Mouse (Mus musculus) c-Kit-positive CD71-positive TER-119-positive erythroid progenitor cells, embryonic 14.5 days (primary cell): Measurements from ENCODE around the gene Pkmyt1.

Experiments used
- DNase-seq: peaks from one replicate; pipeline ENCODE4 v3.0.0-alpha.2; 2013; ENCODE audit warnings: low spot score

The Pkmyt1 gene

DNA sequence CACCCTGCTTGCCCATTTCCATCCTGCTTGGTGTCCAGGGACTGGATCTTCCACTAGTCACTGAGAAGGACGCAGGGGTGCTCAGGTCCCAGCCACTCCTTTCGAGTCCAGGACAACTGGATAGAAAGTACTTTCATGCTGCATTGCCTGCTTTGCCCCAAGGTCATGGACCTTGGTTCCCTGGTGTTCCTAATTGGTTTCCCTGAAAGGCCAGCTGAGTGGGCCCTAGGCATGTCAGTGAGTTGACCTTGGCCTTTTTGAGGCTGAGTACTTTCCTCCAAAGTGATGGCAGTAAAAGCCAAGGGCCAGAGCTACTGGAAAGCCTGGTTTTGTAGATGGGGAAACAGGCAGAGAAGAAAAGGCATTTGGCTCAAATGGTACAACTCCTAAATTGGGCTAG, 4.2 kb upstream of the Pkmyt1 start:
- no peak for DNase-seq

DNA sequence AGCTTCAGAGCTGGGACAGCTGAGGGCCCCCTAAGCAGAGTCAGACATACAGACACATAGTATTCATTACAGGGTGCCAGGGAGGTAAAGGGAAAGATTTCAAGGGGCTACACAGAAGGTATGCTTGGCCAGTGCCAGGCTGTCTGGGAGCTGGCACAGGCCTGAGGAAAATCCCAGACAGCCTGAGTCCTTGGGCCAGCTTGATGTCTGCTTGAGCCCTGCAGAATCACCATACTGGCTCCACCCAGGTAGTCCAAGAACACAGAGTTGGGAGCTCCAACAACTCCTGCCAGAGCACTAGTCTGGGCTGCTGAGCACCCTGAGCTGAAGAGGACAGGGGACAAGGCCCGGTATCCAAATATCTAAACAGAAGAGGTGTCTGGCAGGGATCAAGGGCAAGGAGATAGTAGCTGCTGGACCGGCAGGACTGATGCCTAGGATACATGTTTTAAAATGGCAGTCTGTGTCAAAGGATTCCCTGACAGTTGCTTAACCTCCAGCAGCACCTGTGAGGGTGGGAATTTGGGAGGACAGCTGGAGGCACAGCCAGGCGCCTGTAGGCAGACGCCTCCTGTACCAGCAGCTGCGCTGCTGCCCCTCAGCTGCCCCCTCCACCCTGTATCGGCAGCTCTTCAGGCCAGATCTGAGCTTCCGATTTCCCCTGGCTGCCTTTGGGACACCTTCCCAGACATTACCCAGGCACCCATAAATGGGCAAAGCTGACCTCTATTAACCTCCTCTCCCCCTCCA, 3.6 kb upstream of the Pkmyt1 start, which contains the start of gene 1520401A03Rik:
TSS of gene 1520401A03Rik (minus strand) at position 408 of the 750 bp plus-strand sequence.
- DNase-seq, result no peak

DNA sequence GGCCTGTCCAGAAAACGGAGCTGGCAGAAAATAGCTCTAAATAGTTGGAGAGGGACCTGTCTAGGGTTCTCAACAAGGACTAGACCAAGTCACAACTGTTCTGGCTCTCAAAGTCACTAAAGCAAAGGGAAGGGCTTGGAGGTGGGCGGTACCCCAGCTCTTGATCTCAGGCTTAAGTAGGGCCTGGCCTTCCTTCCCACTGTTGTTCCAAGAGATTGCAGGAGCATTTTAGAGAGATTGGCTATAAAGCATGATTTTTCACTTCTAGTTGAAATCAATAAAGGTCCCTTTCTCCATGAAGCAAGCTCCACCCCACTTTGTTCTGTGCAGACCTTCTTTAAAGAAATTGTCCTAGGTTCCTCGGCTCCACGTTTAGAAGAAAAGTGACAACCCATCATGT, 659 bp upstream of the Pkmyt1 start:
- DNase-seq, result no peak

GRCm38 (mm10) chr17:23726758-23727142, 614 bp downstream of the Pkmyt1 start:
- peak; percentile 57 for DNase-seq

DNA sequence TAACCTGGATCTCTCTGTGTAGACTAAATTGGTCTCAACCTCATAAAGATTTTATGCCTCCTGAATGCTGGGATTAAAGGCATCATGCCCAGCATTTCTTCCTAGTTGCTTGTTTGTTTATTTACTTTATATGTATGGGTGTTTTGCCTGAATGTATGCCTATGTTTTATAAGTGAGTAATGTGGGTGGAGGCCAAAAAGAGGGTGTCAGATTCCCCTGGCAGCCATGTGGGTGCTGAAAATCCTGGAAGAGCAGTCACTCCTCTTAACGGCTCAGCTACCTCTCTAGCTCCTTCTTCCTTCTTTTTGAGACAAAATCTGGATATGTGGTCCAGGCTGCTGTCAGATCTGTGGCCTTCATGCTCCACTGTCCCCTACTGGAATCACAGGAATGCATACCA, 4.3 kb downstream of the Pkmyt1 start:
- DNase-seq, result no peak

DNA sequence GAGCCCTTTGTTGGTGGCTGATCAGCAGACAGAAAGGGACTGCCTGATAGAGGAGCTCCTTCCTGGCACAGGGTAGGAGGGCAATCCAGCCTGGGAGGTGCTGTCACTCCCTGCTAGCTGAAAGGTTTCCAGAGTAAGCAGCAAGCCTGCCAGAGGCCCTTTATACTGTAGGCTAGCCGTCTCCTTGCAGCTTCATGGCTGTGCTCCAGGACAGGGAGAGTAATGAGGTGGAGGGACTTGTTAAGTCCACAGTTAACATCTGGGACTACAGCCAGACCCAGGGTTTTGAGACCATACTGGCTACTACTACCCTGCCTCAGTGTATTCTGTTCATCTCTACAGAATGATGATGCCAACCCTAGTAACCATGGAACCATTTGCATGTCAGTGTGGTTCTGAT, 8.2 kb downstream of the Pkmyt1 start:
- DNase-seq, result no peak

DNA sequence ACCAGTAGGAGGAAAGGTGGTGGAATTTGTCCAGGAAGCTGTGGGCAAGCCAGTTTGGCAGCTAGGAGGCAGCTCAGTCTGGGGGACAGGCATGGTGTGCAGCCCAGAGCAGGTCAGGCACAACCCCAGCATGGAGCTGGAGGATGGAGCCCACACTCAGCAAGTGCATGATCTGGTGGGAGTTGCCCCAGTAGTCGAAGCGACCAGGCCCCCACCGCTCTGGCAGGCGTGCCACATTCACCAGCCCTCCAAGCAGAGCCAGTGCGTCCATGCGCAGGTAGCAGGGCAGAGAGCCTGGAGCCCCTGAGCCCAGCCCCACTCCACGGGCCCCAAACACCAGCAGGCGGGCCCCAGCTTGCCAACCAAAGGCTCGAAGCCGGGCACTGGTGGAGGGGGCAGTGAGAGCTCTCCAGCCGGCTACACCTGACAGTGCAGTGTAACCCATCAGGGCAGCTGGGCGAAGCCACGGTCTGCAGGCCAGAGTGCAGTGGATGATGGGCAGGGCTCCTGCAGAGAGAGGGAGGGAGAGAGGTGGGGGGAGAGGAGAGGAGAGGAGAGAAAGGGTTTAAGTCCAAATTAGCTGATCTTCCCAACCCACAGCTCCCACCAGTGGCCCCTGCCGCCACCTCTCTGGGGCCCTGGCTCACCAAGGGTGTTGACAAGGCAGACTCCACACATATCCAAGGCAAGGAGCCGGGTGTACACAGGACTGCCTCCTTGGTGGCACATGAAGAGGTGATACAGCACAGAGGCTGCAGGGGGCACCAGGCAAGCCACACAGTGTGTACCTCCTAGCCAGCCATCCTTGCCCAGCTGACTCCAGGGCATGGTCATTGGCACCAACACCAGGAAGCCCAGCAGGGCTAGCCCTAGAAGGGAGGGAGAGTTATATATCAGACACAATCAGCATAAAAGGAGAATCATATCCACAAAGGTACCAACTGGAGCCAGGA, 11.6 kb downstream of the Pkmyt1 start:
- no peak for DNase-seq

GRCm38 (mm10) chr17:23738836-23739201, 12.7 kb downstream of the Pkmyt1 start:
- DNase-seq, result no peak

DNA sequence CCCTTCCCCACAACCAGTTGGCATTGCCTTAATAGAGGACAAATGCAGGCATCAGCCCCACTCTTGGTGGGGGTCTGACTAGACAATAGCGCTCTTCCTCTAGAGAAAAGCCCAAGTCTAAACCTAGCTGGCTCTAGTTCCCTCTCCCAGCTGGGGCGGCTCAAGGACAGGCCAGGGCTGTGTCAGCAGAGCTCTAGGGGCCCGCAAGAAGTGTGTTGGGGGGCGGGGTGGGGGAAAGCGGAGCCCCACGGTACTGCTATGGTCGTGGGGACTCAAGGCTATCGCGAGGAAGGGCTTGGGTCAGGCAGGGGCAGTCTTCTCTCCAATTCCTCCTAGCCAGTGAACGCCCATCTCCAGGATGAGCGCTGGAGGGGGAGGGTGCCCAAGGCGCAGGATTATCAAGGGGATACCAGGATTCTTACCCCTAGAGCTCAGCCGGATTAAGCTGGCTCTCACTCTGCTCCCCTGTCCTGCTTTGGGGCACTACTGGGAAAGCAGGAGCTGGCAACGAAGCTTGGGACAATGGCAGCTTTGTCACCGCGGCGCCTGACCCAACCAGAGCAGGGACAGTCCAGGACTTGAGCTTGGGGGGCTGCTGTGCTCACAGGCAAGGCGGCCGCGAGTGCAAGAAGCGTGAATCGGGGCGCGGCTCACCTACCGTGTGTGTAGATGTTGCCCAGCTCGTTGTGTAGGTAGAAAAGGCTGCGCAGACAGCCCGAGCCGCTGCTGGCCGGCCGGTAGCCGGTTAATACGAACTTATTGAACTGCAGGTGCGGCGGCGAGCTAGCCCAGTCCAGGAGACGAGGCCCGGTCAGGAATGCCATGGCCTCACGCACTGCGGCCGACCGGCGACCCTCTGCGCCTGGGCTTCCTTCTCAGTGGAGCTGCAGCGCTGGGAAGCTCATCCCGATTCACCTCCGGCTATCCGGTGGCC, 13.3 kb downstream of the Pkmyt1 start:
- no peak for DNase-seq

DNA sequence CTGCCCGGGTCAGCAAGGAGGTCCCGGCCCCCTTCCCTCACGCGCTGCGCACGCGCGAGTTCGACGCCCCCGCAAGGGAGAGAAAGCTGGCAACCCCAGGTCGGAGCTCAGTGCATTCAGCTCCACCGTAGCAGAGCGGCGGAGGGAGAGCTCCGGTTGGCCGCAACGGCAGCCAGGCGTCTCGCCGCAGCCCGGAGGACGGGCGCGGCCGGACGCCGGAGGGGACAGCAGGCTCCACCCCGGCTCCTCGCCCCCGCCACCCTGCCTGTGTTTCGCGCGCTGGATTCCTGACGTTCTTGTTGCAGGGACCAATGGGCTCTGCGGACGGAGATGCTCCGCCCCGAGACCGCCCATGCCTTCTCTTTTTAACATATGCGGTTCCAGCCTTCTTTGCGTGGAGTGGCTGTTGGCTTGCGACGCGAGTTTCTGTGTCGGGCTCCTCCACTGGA, 14.0 kb downstream of the Pkmyt1 start:
- peak; percentile 83 for DNase-seq

- DNase-seq, result peak; percentile 64
Measured at GRCm38 (mm10) chr17:23740598-23741021, 14.5 kb downstream of the Pkmyt1 start, which contains the start of gene Paqr4. Paqr4 (minus strand) TSS chr17:23740867.

DNA sequence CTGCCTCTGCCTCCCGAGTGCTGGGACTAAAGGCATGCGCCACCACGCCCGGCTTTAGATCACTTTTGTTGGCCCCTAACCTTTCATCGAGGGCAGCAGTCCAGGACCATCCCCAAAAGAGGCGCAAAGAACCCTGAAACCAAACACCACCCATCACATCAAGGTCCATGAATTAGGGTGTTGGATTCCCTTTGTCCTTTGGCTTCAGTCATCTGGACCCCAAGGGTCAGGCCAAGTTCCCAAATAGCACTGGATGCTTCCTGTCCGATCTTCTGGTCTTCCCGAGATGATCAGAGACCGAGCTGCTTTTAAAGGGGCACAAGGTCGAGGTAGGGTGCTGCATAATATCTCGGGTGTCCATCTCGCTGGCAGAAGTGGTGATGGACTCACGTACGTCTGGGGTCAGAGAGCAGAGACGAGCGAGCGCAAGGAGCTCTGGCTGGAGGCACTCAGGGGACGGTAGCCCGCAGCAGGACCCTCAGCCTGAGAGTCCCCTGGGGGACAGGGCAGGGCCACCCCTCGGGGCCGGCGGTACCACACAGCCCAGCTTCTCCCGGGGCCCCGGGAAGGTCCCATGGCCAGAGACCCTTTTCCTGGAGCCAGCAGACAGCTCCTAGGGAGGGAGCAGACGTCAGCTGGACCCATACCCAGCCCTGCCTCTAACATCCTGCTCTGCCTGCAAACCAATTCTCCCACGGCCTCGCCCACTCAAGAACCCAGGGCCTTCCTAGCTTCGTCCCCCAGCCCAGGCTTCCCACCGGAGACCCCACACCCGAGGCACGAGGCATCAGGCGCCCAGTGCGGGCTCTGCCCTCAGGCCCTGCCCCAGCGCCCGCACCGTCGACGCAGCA, 15.4 kb downstream of the Pkmyt1 start:
- no peak for DNase-seq

- DNase-seq, result no peak
Measured at GRCm38 (mm10) chr17:23742210-23742793, 16.2 kb downstream of the Pkmyt1 start.

- no peak for DNase-seq
Measured at GRCm38 (mm10) chr17:23742941-23743340, 16.8 kb downstream of the Pkmyt1 start.

DNA sequence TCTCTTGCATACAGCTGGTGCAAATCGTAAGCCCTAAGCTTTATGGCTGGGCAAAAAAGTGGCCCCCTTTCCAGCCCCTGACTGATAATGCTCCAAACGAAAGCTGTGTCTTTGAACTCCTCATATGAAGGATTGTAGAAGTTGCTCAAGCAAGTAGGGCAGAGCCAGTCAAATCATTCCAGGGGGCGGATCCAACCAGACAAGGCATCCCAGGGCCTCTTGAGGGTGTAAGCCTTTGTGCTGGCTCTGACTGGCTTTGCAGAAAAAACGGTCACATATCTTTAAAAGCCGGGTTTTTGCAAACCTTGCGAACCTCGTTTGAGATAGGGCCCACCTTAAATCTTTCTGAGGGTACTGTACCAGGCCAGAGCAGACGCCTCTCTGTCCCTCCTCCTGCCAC, 17.9 kb downstream of the Pkmyt1 start:
- DNase-seq, result no peak

DNA sequence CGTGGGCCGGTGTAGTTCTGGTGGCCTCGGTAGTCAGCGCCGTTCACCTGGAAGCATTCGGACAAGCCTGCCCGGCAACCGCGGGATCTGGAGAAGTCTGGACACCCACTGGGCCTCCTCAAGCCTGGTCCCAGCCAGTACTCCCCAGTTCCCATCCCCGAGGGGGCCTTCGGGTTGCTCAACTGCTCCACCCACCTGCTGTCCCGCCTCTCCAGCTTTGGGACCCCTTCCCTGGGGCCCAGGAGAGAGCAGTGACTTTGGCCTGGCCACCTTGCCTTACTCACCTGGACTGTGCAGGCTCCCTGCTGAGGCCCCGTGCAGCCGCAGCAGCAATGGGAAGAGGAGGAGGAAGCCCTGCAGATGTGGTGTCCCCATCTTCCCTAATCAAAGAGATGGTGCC, 18.5 kb downstream of the Pkmyt1 start:
- no peak for DNase-seq

- no peak for DNase-seq
Measured at GRCm38 (mm10) chr17:23745301-23746251, 19.4 kb downstream of the Pkmyt1 start, which contains the start of gene Kremen2. Kremen2 (minus strand) TSS chr17:23745833.

GRCm38 (mm10) chr17:23746311-23746710, 20.2 kb downstream of the Pkmyt1 start:
- no peak for DNase-seq

DNA sequence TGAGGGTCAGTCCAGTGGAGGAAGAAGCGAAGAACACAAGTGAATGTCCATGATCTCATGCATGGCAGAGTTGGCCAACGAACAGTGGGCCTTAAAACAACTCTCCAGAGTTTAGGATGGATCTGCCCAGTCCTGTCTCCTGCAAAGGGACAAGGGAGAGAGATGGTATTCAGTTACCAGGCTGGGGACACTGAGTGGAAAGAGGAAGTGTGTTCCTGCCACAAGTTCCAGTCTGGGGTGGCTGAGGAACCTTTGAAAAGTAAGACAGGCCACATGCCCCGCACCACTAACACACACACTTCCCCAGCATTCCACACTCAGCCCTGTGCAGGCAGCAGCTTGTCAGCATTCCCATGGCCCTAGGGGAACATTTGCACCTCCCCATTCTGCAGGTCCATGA, 20.6 kb downstream of the Pkmyt1 start:
- DNase-seq, result no peak
